8 mouse cellular contexts compared by ENCODE assay signal in the genomic region with DNA sequence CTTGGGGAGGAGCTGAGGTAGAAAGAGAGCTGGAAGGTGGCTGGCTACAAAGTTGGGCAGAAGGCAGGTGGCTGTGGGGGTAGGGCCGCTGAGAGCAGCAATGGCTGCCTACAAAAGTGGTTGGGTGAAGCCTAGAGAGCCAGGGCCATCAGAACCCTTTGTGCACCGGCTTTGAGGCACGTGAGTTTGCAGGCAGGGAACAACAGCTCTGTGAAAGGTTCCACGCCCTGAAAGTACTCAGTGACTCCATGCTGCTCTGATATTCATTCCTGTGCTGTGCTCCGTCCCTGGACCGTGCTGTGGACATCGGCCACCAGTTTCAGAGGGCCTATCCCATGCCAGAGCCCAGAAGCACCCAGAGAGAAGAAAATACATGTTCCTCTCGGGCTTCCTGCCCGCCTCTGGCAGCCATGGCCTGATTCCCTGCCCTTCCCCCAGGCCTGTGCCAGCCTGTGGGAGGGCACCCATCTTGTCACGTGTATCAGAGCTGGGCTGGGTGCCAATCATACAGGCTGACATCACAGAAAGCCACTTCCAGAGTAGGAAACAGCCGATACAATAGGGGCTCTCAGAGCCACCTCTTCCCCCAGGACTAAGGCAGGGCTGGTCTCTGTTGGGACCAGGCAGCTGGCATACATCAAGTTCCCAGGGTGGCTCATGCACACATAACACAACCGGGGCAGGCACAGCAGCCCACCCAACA.
DNase-seq lines count a peak whose midpoint lies in the region; ATAC-seq and TF ChIP-seq lines count a peak whose summit lies in the region.

No protein-coding gene starts in this region.

- no peak for TF ChIP-seq EP300 in stomach, postnatal 0 days (optimal IDR thresholded peaks at IDR 0.05)

- TF ChIP-seq CTCF in stomach, postnatal 0 days (IDR thresholded peaks at IDR 0.05; ENCODE audit: low read depth): no peak

- H3K4me1 ChIP-seq in stomach, postnatal 0 days (replicated peaks; ENCODE audit: control insufficient read depth, insufficient read depth): no peaks in the 10 kb centered on the region

- H3K9me3 ChIP-seq in stomach, postnatal 0 days (ENCODE audit: control insufficient read depth, low read length): no peaks in the 10 kb centered on the region

- DNase-seq in 3134 (ENCODE audit: extremely low read depth, insufficient read length, low spot score): peak; percentile 63
- DNase-seq in adrenal gland, postnatal 25 days: peak; percentile 78
- DNase-seq in heart, postnatal 4 days: peak; percentile 90
- DNase-seq in layer of hippocampus, adult 9-10 months (ENCODE audit: low spot score): peak; percentile 96
- peak; percentile 78 for DNase-seq in stomach, postnatal 0 days (ENCODE audit: low spot score)

- 59% methylated on average over 12 of the region's 12 CpGs for WGBS in stomach, postnatal 0 days

- no peaks in the 10 kb centered on the region for H3K27me3 ChIP-seq in stomach, postnatal 0 days (ENCODE audit: control insufficient read depth, insufficient read depth, low read length)

- no peaks in the 10 kb centered on the region for H3K36me3 ChIP-seq in stomach, postnatal 0 days (ENCODE audit: control insufficient read depth, insufficient read depth, low read length)

- no peak overlapping the region for H3K4me2 ChIP-seq in stomach, postnatal 0 days (replicated peaks; ENCODE audit: low read depth)

- ATAC-seq in frontal cortex, adult (ENCODE audit: low TSS enrichment): peak; percentile 65
- ATAC-seq in megakaryocyte progenitor cell, adult 5-6 weeks (replicated peaks; ENCODE audit: poor library complexity): peak; percentile 26; the same call in 1 of the 2 replicates
- peak; percentile 89 for ATAC-seq in stomach, postnatal 0 days (ENCODE audit: low FRiP score, low TSS enrichment)
- no peak for ATAC-seq in activated CD4-positive, CD25-positive, alpha-beta regulatory T cell, adult 4 months

- no peak overlapping the region for H3K9ac ChIP-seq in stomach, postnatal 0 days (ENCODE audit: low read length)

- H3K27ac ChIP-seq in stomach, postnatal 0 days (replicated peaks): no peak overlapping the region

- no peak overlapping the region for H3K4me3 ChIP-seq in stomach, postnatal 0 days (ENCODE audit: low read depth, low read length)
